Mouse (Mus musculus): ENCODE measurements around the gene Ccnyl1.

Ccnyl1 gene

DNA sequence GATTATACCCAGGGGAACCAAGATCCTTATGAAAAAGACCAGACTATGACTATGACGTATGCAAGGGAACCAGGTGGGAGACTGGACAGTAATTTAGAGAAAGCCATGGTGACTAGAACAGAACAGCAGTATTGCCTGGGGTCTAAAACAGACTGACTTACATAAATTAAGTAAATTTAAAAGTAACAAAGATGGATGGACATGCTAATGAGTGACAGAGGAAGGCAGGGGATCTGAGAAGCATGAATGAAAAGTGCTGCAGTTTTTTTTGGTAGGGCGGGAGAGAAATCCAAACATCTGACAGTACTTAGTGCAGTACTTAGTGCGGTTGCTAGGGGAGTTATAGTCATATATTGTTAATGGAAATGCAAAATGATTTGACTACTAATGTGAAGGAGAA lies 4.9 kb downstream of the Ccnyl1 start:
- no peak for DNase-seq (ENCODE audit: extremely low spot score, low spot score)

DNA sequence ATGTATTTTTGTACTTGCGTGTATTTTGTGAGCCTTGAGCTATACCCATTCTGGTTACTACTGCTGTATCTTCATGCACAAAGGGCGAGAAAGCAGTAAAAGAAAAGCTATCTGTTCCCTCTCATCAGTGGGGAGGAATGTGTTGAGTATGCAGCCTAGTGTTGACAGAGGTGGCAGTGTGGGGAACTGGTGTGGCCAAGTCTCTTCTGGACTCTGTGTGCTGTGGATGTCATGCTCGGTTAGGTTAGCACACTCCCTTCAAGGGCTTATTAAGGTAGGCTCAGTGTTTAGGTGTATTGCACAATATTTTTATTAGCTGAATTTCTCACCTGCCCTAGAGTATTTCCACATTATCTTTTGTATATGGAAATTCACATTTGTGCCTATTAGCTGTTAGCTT lies 11.5 kb downstream of the Ccnyl1 start:
- no peak for DNase-seq (ENCODE audit: extremely low spot score, low spot score)

DNA sequence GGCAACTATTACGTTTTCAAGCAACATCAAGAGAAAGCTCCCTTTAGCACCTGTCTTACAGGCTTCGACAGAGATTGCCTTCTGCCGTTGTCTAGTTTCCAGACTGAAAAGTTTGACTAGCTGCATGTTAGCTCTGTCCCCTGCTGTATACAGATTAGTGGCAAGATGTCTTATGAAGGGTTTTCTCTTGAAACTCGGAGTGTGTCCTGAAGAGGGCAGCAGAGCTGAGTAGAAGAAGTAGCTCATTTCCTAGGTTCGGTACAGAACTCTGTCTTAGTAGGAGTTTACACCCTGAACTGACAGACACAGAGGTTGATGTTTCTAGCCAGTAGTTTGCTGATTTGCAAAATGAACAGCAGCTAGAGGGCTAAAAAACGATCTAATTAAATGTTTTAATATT lies 15.0 kb downstream of the Ccnyl1 start:
- no peak for DNase-seq (ENCODE audit: extremely low spot score, low spot score)

DNA sequence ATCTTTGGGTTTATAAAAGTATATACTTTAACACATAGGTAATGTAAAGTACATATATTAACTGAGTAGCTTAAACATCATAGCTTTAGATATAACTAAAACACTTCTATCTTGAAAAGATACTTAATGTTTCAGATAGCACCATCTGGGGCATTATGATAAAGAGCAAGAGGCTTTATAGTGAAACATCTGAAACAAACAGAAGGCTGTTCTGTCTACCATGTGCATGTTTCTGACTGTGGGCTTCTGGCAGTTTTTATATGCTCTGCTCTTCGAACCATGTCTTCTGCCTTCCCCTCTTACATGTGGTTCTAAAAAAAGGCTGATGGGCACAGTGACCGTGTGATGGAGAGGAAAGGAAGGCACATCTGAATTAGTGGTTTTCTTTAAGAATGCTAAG lies 16.4 kb downstream of the Ccnyl1 start:
- no peak for DNase-seq (ENCODE audit: extremely low spot score, low spot score)

DNA sequence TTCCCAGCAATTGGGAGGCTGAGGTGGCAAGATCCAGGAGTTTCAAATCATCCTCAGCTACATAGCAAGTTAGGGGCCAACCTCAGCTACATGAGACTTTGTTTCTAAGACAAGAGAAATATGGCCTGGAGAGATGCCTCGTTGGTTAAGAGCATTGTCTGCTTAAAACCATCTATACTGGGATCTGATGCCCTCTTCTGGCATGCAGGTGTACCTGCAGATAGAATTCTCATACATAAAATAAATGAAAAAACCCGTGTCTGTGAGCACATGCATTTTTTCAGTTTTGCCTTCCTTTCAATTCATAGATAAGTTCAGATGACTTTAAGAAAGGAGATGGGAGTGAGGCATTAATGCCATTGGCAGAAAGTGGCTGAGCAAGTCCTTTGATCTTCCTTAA lies 19.6 kb downstream of the Ccnyl1 start:
- no peak for DNase-seq (ENCODE audit: extremely low spot score, low spot score)

DNA sequence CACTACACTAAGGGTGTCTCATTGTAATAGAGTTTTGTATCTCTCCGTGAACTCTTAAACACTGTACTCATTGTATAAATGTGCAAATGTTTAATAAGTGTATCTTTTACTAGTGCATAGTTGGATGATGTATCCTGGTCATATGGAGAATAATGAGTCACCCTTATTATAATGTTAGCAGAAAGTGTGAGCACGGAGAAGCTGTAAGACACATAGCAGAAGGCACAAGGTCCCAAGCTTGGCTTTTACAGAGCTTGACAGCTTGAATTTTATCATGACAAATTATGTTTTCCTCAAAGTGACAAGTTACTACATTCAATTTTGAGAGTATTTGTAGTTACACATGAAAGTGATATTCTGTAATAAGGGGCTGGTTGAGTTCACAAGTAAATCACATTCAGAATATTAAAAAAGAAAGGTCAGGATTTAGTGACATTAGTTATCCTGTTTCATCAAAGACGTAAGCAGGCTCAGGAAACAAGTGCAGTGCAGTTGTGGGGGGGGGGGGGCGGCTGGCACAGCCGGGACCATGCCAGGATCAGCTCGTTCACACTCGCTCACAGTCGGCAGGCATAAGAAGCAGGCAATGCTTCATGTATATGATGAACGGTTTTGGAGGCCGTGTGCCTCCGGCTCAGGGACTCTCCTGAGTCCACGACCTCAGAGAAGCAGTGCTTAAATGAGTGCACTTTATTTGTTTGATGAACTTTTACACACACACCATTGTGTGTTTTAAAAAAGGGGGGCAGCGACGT lies 21.9 kb downstream of the Ccnyl1 start:
- DNase-seq (ENCODE audit: extremely low spot score, low spot score), result no peak

DNA sequence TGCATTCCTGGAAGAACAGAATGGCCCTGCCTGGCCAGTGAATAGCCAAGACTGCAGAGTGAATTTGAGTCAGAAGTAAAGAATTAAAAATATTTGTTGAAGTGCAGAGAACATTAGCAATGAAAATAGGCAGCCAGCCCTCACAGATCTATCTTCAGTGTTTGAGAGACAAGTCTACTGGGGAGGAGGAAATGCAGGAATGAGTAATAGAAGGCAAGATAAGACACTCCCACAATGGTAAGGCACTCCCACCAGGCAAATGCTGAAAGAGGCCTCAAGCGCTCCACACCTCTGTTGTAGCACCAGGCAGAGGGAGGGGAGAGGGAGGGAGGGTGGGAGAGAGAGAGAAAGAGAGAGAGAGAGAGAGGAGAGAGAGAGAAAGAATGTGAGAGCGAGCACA lies 25.2 kb downstream of the Ccnyl1 start:
- no peak for DNase-seq (ENCODE audit: extremely low spot score, low spot score)

DNA sequence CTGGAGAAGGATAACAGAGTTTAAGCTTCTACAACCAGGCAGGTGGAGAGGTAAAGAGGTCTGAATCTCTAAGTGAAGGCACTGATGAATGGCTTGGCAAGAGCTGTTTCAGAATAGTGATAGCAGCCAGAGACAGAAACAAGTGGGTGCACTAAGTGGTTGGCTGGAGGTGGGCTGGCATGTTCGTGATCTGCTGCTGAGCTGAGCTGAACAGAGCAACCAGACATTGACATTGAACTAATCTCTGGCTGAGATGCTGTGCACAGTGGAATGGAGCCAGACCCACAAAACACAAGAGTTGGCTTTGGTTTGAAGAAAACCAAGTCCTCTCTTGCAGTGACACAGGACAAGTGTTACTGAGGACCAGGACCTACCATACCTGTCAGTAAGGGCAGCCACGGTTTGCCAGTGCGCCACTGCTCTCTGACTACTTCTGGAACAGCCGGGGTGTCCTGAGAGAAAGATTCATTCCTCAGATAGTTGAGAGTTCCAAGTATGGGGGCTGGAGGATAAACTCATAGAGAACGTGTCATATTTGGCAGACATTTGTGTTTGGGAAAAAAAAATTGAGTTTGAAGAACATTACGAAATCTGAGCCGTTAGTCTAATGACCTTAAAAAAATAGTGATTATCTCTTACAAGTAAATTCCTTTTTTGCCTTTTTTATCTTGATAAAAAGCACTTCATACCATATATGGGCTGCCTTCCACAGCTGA lies 26.5 kb downstream of the Ccnyl1 start:
- DNase-seq (ENCODE audit: extremely low spot score, low spot score), result no peak

DNA sequence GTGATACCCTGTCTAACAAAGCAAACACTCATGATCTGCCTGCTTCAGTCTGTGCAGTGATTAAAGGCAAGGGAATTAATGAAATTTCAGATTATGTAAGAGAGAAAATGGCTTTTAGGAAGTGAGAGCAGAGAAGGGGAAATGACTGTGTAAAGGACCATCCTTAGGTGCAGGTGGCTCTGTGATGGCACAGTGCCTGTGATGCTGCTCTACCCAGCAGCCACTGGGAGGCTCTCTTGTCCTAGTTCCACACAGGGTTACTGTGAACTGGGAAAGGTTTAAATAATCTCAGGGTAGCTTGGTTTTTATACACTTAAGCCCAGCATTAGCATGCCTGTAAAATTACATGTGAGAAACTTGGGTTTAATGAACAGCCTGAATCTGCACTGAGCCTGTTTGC lies 27.2 kb downstream of the Ccnyl1 start:
- DNase-seq (ENCODE audit: extremely low spot score, low spot score), result no peak

DNA sequence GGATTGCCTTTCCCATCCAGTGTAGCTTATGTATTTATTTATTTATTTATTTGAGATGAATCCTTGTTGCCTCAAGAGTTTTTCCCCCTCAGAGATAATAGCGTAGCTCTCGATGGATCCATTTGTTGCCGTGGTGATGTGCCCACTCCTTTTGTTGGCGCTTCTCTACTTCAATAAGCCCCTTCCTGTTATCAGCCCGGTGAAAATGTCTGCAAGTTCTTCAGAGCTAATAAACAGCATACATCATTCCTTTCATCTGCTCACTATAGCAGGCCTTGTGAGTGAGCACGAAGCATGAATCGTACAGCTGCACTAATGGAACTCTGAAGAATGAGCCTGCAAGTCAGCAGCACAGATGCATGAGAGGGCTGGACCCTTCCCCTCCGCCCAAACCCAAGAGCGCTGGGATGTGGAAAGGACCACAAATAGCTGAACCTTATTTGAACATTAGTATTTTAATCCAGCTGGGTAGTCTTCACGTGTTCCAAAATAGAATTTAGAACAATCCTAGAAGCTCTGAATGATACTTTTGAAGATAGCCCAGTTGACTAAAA lies 30.9 kb downstream of the Ccnyl1 start:
- DNase-seq (ENCODE audit: extremely low spot score, low spot score), result no peak

DNA sequence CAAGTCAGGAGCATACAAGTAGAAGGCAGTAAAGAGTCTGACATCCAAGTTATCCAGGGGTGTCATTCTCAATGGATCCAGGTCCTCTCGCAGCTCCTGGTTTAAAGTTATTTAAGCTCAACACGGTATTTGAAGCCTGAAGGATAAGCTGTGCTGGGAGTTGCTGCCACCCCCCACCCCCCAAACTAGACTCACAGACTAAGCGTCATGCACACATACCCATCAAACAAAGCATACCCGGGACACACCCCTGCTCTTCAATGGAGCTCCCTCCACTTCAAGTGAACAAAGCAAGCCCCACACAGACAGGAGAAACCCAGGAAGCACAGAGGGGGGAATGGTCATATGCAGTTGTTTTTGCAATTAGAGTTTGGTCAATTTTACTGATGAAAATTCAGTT lies 39.8 kb downstream of the Ccnyl1 start:
- no peak for DNase-seq (ENCODE audit: extremely low spot score, low spot score)

DNA sequence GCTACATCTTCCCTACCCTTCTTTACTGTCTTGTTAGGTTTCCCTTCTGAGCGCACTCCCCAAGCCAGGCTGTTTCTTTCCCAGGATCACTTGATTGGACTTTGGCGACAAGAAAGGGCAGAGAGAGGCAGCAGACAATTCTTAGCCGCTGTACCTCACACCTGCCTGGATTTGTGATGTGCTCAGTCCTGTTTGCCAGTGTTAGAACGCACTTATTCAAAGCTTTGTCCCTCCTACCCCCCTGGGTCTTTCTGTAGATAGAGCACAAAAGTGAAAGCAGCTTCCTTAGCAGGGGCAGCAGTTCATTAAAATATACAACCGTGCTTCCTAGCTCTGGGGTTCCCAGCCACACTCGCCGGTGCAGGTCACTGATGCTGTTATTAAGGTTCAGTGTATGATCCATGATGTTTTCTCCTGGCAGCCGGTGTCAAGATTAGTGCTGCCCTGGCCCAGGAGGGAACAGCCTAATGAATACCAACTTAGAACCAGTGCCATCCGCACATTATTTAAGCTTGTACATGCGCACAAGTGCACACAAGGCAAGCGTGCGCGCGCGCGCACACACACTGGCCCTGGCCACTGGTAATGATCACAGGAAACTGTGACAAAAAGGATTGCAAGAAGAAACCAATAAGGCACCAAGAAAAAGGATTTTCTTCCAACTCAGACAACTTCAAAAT lies 41.2 kb downstream of the Ccnyl1 start:
- DNase-seq (ENCODE audit: extremely low spot score, low spot score), result no peak

DNA sequence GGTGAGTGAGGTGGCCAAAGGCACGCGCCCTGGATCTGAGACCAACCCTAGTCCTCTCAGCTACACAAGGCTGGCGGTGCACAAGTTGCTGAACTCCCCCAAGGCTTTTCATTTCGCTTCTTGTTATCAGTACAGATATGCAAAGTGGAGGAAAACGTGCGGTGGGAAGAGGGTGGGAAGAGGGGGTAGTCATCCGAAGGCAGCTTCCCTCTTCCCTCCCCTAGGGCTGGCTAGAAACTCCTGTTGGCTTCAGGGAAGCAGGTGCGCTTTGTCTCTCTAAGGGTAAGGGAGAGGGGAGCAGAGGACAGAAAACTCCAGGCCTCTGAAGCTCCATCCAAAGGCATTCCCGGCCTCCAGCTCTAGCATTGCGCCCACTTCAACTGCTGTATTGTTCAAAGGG lies 41.9 kb downstream of the Ccnyl1 start:
- DNase-seq (ENCODE audit: extremely low spot score, low spot score), result no peak

DNA sequence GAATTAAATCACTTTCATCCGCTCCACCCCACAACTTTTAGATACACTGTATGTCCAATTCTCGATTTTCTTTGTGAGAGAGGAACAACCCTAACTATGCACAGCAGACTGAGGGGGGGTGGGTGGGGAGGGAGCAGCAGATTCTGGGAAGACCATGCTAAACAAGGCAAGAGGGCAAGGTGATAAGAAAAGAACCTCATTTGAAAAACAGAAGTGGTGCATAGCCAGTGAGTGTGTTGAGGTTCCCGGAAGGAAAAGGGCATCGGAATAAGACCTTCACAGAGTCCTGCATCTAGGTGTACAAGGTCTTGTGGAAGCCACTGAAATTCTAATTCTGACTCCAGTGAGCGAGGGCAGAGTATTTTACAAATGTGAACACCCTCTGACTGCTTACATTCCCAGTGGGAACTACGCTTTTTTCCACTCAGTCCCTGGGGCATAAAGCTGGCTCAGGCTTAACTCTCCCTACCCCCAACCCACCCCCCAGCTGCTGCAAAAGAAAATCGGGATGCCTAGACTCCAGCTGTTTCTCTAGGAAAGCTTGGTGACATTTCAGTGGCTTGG lies 42.5 kb downstream of the Ccnyl1 start:
- DNase-seq (ENCODE audit: extremely low spot score, low spot score), result no peak

DNA sequence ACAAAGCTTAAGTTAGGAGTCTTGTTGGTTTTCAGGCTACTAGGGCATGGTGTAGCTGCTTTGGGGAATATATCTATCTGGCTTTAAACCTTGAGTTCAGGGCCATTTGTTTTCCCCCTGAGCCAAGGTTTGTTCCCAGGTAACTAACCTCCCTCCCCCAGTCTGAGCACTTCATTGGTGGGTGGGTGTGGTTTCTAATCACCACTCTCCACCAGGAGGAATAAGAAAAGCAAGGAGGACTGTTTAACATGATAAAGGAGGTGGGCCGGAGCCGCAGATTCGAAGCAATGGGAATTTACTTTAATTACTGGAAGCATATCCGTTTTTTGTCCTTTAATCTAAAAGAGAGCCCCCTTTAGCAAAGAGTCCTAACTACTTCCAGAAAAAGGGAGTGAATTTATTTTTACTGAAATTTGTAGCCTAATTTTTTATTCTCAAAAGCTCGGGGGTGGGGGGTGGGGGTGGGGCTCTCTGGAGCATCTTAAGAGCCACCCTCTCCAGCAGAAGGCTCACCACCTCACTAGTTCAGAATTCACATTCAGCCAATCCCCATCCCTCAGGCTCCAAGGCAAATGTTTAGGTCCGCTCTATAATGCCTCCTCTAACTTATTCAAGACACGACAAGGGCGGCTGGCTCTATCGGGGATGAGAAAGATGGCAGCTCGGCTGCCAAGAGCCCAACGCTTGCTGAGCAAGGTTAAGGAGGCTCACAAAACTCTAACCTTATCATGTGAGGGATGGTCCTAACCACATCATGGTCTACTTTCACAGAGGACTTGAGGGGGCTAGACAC lies 43.4 kb downstream of the Ccnyl1 start:
- DNase-seq (ENCODE audit: extremely low spot score, low spot score), result peak; percentile 30

DNA sequence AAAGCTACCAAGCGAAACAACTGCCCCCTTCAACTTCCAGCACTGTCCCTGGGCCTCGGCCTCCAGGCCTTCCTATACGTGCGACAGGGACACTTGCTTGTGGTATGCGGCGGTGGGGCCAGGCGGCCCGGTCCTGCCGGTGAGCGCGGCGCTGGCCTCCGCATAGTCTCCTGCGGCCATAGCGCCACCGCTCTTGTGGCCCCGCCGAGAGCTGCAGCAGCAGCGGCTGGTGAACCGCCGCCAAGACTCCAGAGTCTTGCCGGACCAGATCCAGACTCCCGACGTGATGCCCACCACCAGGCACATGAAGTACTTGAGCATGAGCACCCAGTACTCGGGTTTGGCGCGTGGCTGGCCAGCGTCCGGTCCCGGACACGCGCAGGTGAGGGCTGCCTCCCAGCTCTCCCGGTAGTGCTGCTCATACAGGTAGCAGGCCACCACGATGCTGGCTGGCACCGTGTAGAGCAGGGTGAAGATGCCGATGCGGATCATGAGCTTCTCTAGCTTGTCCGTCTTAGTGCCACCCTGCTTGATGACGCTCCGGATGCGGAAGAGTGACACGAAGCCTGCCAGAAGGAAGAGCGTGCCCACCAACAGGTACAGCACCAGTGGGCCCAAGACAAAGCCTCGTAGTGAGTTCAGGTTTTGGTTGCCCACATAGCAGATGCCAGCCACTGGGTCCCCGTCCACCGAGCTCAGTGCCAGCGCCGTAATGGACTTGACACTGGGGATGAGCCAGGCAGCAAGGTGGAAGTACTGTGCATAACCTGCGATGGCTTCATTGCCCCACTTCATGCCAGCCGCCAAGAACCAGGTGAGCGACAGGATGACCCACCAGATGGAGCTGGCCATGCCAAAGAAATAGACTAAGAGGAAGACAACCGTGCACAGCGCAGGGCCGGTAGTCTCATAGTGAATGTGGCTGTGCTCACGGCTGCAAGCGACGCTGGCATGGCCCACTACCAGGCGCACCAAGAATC lies 44.8 kb downstream of the Ccnyl1 start:
- peak; percentile 56 for DNase-seq (ENCODE audit: extremely low spot score, low spot score)

DNA sequence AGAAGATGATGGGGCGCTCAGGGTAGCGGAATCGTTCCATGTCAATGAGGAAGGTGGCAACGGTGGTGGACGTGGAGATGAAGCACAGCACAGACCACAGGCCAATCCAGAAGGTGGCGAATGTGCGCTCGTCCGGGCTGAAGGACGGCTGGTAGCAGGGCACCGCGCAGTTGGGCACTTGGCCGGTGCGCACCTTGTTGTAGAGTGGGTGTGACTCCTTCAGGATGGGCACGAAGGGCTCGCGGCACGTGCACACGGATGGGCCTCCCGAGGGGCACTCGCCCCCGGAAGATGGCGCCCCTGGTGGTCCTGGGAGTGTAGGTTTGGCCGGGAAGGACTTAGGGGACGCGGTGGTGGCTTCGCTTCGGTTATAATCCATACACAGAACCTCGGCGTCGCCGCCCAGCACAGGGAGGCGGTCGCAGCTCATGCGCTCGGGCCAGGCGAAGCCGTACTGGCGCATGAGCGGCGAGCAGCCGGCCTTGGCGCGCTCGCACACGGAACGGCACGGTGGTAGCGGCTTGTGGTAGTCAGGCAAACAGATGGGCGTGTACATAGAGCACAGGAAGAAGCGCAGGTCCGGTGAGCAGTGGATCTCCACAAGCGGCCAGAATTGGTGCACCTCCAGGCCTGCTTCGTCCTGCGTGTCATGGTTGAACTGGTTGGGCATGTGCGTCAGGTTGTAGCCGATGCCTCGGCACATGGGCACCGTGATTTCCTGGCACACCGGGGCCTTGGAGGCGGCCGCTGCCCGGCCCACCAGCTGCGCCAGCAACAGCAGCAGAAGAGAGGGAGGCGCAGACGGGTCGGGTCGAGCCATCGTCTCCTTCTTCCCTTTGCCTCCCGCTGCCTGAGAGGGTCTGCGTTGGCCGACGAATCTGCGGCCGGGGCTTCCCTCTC lies 45.8 kb downstream of the Ccnyl1 start:
- peak; percentile 71 for DNase-seq (ENCODE audit: extremely low spot score, low spot score)

DNA sequence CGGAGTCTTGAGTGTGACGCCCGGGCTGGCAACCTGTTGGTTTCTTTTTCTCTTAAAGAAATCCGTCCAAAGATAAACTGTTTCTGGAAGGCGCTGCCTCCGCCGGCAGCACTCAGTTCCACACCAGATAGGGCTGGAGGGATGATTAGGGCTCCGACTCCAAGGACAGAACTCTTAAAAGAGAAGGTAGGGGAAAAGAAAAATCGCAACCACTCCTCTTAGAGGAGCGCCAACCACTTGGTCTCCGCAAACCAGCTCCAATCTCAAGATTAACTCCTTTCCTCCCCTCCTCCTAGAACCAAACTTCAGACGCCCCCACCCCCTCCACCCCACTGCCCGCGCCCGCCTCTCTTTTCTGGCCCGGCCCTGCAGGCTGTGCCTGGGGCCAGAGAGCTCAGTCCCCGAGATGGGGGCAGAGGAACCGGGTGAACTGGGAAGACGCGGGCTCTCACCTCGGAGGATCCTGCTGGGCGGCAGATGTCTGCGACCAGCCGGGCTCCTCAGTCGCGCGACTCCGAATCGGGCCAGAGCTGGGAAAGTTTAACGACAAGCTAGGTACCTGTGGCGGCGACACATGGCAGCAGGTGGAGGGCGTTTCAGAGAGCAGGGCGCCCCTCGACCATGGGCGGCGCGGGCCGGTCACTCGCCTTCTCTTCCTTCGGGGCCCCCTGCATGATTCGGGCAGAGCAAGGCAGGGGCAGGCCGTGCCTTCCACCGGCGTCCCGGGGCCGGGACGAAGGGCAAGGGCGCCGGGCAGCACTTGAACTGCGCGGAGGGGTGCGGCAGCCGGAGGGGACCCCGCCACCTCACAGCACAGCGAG lies 46.6 kb downstream of the Ccnyl1 start:
- no peak for DNase-seq (ENCODE audit: extremely low spot score, low spot score)

Data from neural tube, embryonic 10.5 days (tissue).